Mouse (Mus musculus) liver, embryonic 13.5 days (tissue): ENCODE measurements around the gene Mrpl39. TPM values are rescaled to one million over a fixed set of nuclear protein-coding genes. Genes with fewer than 3 reads are reported as not detected.

Source experiments
- microRNA counts: library from miRNA; unstranded; fragments of <30 nt; microRNA quantifications from one replicate; lab custom pipeline; 2016
- microRNA-seq: library from miRNA; unstranded; fragments of <30 nt; microRNA quantifications from one replicate; pipeline ENCODE4, GENCODE M21; 2016
- polyA plus RNA-seq: library from polyadenylated mRNA; unstranded; fragments of >200 nt; fragmentation: Nextera tagmentation; extraction: Ambion mirVana; gene quantifications from 2 replicates; pipeline ENCODE4 v1.2.1, GENCODE M21; 2015

The Mrpl39 gene
- polyA plus RNA-seq, 1 experiment from 2014 or later: 30.3 TPM

MicroRNAs within 50 kb of the gene (microRNA counts, 519-probe panel; counts per million panel counts)
- 5,385 counts per million, percentile 59 among the panel's probes with 10 or more counts for microRNA mmu-miR-155 (lab: Ali Mortazavi, UCI)

Small RNAs within 50 kb of the gene (microRNA-seq; reads per million reads assigned to microRNA genes)
- 238 reads per million, percentile 60 among the genes with 10 or more reads in this experiment for gene Mir155

Other genes with a start within 250 kb of the Mrpl39 start
- not detected in 2 replicates for gene A730009L09Rik, start 220.6 kb downstream of the Mrpl39 start, polyA plus RNA-seq
- gene Jam2, start 38.4 kb upstream of the Mrpl39 start, polyA plus RNA-seq: 0.89 and 1.1 TPM in 2 replicates
- 16.6 and 22.5 TPM in 2 replicates for gene Gabpa, start 99.2 kb upstream of the Mrpl39 start, polyA plus RNA-seq
- gene Atp5j, start 99.9 kb upstream of the Mrpl39 start, polyA plus RNA-seq: 615 and 621 TPM in 2 replicates